13 mouse cellular contexts compared by ENCODE assay signal in genomic region chr4:46574024-46574753, GRCm38 (mm10). TPM values are rescaled to one million over a fixed set of nuclear protein-coding genes. Genes with fewer than 3 reads are reported as not detected.
DNase-seq lines count a peak whose midpoint lies in the region; ATAC-seq and TF ChIP-seq lines count a peak whose summit lies in the region.
"Had no signal": no experiment of that assay in that cellular context is flagged by ENCODE, and none has a peak within 500 bp of the region (broad histone marks: within the 10 kb centered on the region; RNA-seq: fewer than 3 reads in every experiment).

No protein-coding gene starts in this region.

- H3K4me1 ChIP-seq in cerebellum, adult 2 months (ENCODE audit: control insufficient read depth, insufficient read depth, low read length) = peaks cover 26% of the 10 kb centered on the region
- no peaks in the 10 kb centered on the region; the same call in 1 of the 2 replicates for H3K4me1 ChIP-seq in intestine, postnatal 0 days (replicated peaks; ENCODE audit: control insufficient read depth, insufficient read depth, low read length)

- no peaks in the 10 kb centered on the region for H3K27me3 ChIP-seq in cerebellum, adult 2 months (ENCODE audit: control insufficient read depth, insufficient read depth, low read length)
- H3K27me3 ChIP-seq in intestine, postnatal 0 days (replicated peaks; ENCODE audit: control insufficient read depth, insufficient read depth, low read length) = no peaks in the 10 kb centered on the region
- H3K27me3 ChIP-seq: neural tube, embryonic 13.5 days had no signal

- no peaks in the 10 kb centered on the region; the same call in 1 of the 2 replicates for H3K36me3 ChIP-seq in intestine, postnatal 0 days (ENCODE audit: control insufficient read depth, insufficient read depth)
- H3K36me3 ChIP-seq: neural tube, embryonic 13.5 days had no signal

- no peak overlapping the region for H3K4me2 ChIP-seq in intestine, postnatal 0 days (replicated peaks; ENCODE audit: low read depth)
- H3K4me2 ChIP-seq: neural tube, embryonic 13.5 days had no signal

- intact Hi-C loops in heart, postnatal 14 days (cut with DNase I) = loop anchor here (1.0 kb wide), 1 partner anchor 11 kb away; no protein-coding TSS in a partner anchor
- intact Hi-C loops in left cerebral cortex, postnatal 10 days (cut with DNase I) = loop anchor here (1.0 kb wide), 1 partner anchor 11 kb away; no protein-coding TSS in a partner anchor

- TF ChIP-seq POLR2A in cerebellum, adult 2 months (IDR thresholded peaks at IDR 0.05; ENCODE audit: borderline replicate concordance, insufficient read depth, low read length) = no peak

- DNase-seq in heart, postnatal 4 days = peak; percentile 12
- DNase-seq in heart, postnatal 14 days = no peak
- DNase-seq in 416B (ENCODE audit: low read depth) = peak; percentile 74
- DNase-seq in cerebellum, adult 2 months = peak; percentile 43 to 66
- DNase-seq in T-cell, adult 2 months (ENCODE audit: low spot score) = no peak
- no peak for DNase-seq in Muller cell, postnatal 12 days (ENCODE audit: inconsistent ontology term)
- DNase-seq in left cerebral cortex, postnatal 10 days (ENCODE audit: extremely low spot score in 1 of 2, low spot score in 2 of 2) = no peak
- DNase-seq: adrenal gland, postnatal 14 days; gastrocnemius, adult 2 months; kidney, adult 9 months had no signal

- no peak overlapping the region for H3K27ac ChIP-seq in cerebellum, adult 2 months (ENCODE audit: insufficient read depth, low read length)
- H3K27ac ChIP-seq in intestine, postnatal 0 days (ENCODE audit: low read depth, low read length) = peak overlapping the region; percentile 60; the same call in 1 of the 2 replicates
- H3K27ac ChIP-seq: gastrocnemius, adult 2 months; liver, embryonic 14.5 days; neural tube, embryonic 13.5 days had no signal

- H3K9ac ChIP-seq in intestine, postnatal 0 days (ENCODE audit: low read depth, low read length) = no peak overlapping the region
- H3K9ac ChIP-seq: liver, embryonic 14.5 days; neural tube, embryonic 13.5 days had no signal

- 41% methylated on average over 9 of the region's 9 CpGs for WGBS in cerebellum, adult 2 months
- WGBS in intestine, postnatal 0 days = 34% methylated on average over 9 of the region's 9 CpGs

- no peaks in the 10 kb centered on the region for H3K9me3 ChIP-seq in intestine, postnatal 0 days (ENCODE audit: control insufficient read depth)

- no peak overlapping the region for H3K4me3 ChIP-seq in cerebellum, adult 2 months (replicated peaks; ENCODE audit: insufficient read depth, low read depth, low read length)
- H3K4me3 ChIP-seq in intestine, postnatal 0 days (ENCODE audit: low read depth, low read length) = no peak overlapping the region
- H3K4me3 ChIP-seq: gastrocnemius, adult 2 months; neural tube, embryonic 13.5 days had no signal

- peak; percentile 34; the same call in 1 of the 2 replicates for ATAC-seq in intestine, postnatal 0 days

- no peak for TF ChIP-seq CTCF in cerebellum, adult 2 months (IDR thresholded peaks at IDR 0.05; ENCODE audit: borderline replicate concordance, insufficient read depth, low read depth, low read length)
- TF ChIP-seq CTCF in intestine, postnatal 0 days (IDR thresholded peaks at IDR 0.05; ENCODE audit: low read depth) = no peak

RNA-seq across cellular contexts. Expression of gene Coro2a, which starts 27.8 kb away (rescaled TPM):
- total RNA-seq in heart, postnatal 4 days (2021) = under 1 TPM; 0.25 to 0.48 TPM
- total RNA-seq in heart, postnatal 14 days (2021) = 1 to 10 TPM in 1 of 2 experiments, under 1 TPM in 1; 0.54 to 1.2 TPM
- 26.6 and 28.8 TPM in 2 replicates for polyA plus RNA-seq in cerebellum, adult 2 months (2012; rRNA removed)
- 53.0 and 59.7 TPM in 2 replicates for polyA plus RNA-seq in intestine, postnatal 0 days (2015; fragmentation: Nextera tagmentation; extraction: Ambion mirVana)
- 10 to 100 TPM; 38.7 to 43.3 TPM for total RNA-seq in left cerebral cortex, postnatal 10 days (2021)

RNA-seq across cellular contexts. Expression of gene Trim14, which starts 38.2 kb away (rescaled TPM):
- total RNA-seq in heart, postnatal 4 days (2021) = 1 to 10 TPM in 1 of 2 experiments, under 1 TPM in 1; 0.76 to 1.3 TPM
- 1 to 10 TPM; 1.3 to 3.4 TPM for total RNA-seq in heart, postnatal 14 days (2021)
- polyA plus RNA-seq in cerebellum, adult 2 months (2012; rRNA removed) = 0.69 and 1.1 TPM in 2 replicates
- 14.1 and 15.7 TPM in 2 replicates for polyA plus RNA-seq in intestine, postnatal 0 days (2015; fragmentation: Nextera tagmentation; extraction: Ambion mirVana)
- total RNA-seq in left cerebral cortex, postnatal 10 days (2021) = 1 to 10 TPM; 1.2 to 1.4 TPM

Comparison
In these comparisons a context has a peak if more than half of its experiments do, and no peak if none do; other contexts are left out.
1. DNase-seq: peak in heart, postnatal 4 days (single experiment), 416B (single experiment) and cerebellum, adult 2 months (2 of 2); none in heart, postnatal 14 days (0 of 2), T-cell, adult 2 months (single experiment), Muller cell, postnatal 12 days (single experiment) and left cerebral cortex, postnatal 10 days (0 of 2).
2. RNA of gene Coro2a, which starts 27.8 kb away (total RNA-seq): 38.7 to 43.3 TPM in left cerebral cortex, postnatal 10 days; 0.54 to 1.2 TPM in heart, postnatal 14 days and 0.25 to 0.48 TPM in heart, postnatal 4 days; every median in the first group is over 10 times any median in the second.